Mouse (Mus musculus): ENCODE measurements at regions not wholly inside any gene's neighbourhood (a gene's known extent, or its start where the extent isn't known, plus 50 kb on each side); places are given as distances from the start of the nearest gene placed in this dataset.
A peak's percentile ranks its signal among the peaks of the same experiment; 100 is the strongest.

DNA sequence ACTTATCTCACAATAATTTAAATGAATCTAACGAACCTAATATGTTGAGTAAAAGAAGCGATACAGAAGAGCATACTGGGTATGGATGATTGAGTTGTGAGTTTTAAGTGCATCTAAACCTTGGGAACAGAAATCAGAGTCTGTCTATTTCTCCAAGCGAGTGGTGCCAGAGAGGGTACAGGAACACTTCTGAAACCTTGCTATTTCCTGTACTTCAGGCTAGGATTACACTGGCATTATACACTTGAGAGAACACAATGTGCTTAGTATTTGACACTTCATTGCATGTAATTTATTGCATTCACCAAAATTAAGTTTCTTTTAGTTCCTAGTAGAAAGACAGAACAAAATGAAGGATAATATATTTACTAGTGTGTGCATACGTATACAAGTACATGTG is 54.0 kb upstream of the Npy2r start:
- no peaks in the 10 kb centered on the region for H3K27me3 ChIP-seq (ENCODE audit: insufficient read depth, low read length)
- H3K36me3 ChIP-seq (ENCODE audit: insufficient read depth): no peaks in the 10 kb centered on the region
- H3K4me2 ChIP-seq: no peak overlapping the region
- WGBS: 81% methylated on average over 4 of the region's 4 CpGs
- no peak for TF ChIP-seq CTCF (IDR thresholded peaks at IDR 0.05; ENCODE audit: low read depth)
- no peak overlapping the region for H3K27ac ChIP-seq (ENCODE audit: low read depth)
- ATAC-seq (ENCODE audit: insufficient read depth) (no peak), DNase-seq (no peak)
- no peaks in the 10 kb centered on the region for H3K9me3 ChIP-seq (ENCODE audit: low read depth, low read length)
- no peak overlapping the region for H3K9ac ChIP-seq
- no peak overlapping the region for H3K4me3 ChIP-seq (ENCODE audit: low read depth, low read length)
- H3K4me1 ChIP-seq (ENCODE audit: insufficient read depth): no peaks in the 10 kb centered on the region

- Histone ChIP-seq H3K9me3 (ENCODE audit: low read depth, low read length) (no peaks in the 10 kb centered on the region), H3K27ac (ENCODE audit: low read depth) (no peak overlapping the region), H3K4me3 (ENCODE audit: low read depth, low read length) (no peak overlapping the region), H3K27me3 (ENCODE audit: insufficient read depth, low read length) (no peaks in the 10 kb centered on the region), H3K4me1 (ENCODE audit: insufficient read depth) (no peaks in the 10 kb centered on the region), H3K36me3 (ENCODE audit: insufficient read depth) (no peaks in the 10 kb centered on the region), H3K4me2 (no peak overlapping the region), H3K9ac (no peak overlapping the region)
- no peak for TF ChIP-seq CTCF (IDR thresholded peaks at IDR 0.05; ENCODE audit: low read depth)
- no peak for ATAC-seq (ENCODE audit: insufficient read depth)
- peak; percentile 31 for DNase-seq
- 69% methylated on average over 1 of the region's 1 CpGs for WGBS
Observed at GRCm38 (mm10) chr3:82598656-82599055, 50.8 kb upstream of the Npy2r start.
